In the genomic region with DNA sequence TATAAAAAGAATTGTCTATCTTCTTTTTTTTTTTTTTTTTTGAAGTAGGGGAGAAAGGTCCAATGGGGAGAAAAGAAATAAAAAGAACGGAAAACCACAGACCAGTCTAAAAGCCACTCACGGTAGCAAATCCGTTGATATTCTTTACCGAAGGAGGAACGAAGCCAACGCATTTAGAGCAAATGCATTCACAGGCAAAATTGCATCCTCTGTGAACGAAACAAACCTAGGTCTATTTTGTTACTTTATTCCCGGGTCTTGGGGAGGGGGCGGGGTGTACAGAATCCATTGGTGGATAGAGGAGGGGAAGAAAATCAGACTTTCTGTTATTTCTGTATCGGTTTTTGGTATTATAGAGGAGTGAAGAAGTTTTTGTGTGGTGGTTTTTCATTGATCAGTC, we compare ENCODE assay signal across 11 mouse cellular contexts.
A peak's percentile ranks its signal among the peaks of the same experiment; 100 is the strongest.
DNase-seq lines count a peak whose midpoint lies in the region; ATAC-seq and TF ChIP-seq lines count a peak whose summit lies in the region.
"Had no signal": no experiment of that assay in that cellular context is flagged by ENCODE, and none has a peak within 500 bp of the region (broad histone marks: within the 10 kb centered on the region; RNA-seq: fewer than 3 reads in every experiment).

No protein-coding gene starts in this region.

- ATAC-seq in heart, embryonic 16.5 days (replicated peaks; ENCODE audit: extremely low read depth, insufficient read depth, low FRiP score): no peak
- ATAC-seq in embryonic facial prominence, embryonic 13.5 days (ENCODE audit: insufficient number of reproducible peaks, insufficient read depth, low FRiP score, low TSS enrichment, low read depth): no peak
- no peak; the same call in 1 of the 2 replicates for ATAC-seq in hindbrain, embryonic 16.5 days
- ATAC-seq in midbrain, postnatal 0 days (ENCODE audit: low FRiP score): no peak
- ATAC-seq: activated CD4-positive, CD25-positive, alpha-beta regulatory T cell, adult 4 months; CD4-positive, CD25-positive, alpha-beta regulatory T cell, adult 4 months had no signal

- H3K4me1 ChIP-seq in heart, embryonic 16.5 days (ENCODE audit: control insufficient read depth, insufficient read depth, low read length): peaks cover 17% of the 10 kb centered on the region
- H3K4me1 ChIP-seq in embryonic facial prominence, embryonic 13.5 days: peaks cover 26% of the 10 kb centered on the region
- H3K4me1 ChIP-seq in hindbrain, embryonic 16.5 days (ENCODE audit: control insufficient read depth, insufficient read depth, low read depth, low read length): peaks cover 15% of the 10 kb centered on the region
- no peaks in the 10 kb centered on the region for H3K4me1 ChIP-seq in midbrain, postnatal 0 days (ENCODE audit: insufficient read depth, low read length)
- H3K4me1 ChIP-seq in cerebellum, adult 2 months (ENCODE audit: control insufficient read depth, insufficient read depth, low read length): no peaks in the 10 kb centered on the region; the same call in 1 of the 2 replicates

- TF ChIP-seq POLR2A in cerebellum, adult 2 months (IDR thresholded peaks at IDR 0.05; ENCODE audit: borderline replicate concordance, insufficient read depth, low read length): no peak

- WGBS in heart, embryonic 16.5 days: 20% methylated on average over 10 of the region's 10 CpGs
- 5% methylated on average over 10 of the region's 10 CpGs for WGBS in embryonic facial prominence, embryonic 13.5 days
- WGBS in hindbrain, embryonic 16.5 days: 5% methylated on average over 10 of the region's 10 CpGs
- WGBS in midbrain, postnatal 0 days: 8% methylated on average over 10 of the region's 10 CpGs
- 4% methylated on average over 10 of the region's 10 CpGs for WGBS in cerebellum, adult 2 months

- no peak overlapping the region for H3K9ac ChIP-seq in heart, embryonic 16.5 days (ENCODE audit: low read length)
- no peak overlapping the region for H3K9ac ChIP-seq in embryonic facial prominence, embryonic 13.5 days
- H3K9ac ChIP-seq in hindbrain, embryonic 16.5 days (ENCODE audit: low read depth, low read length): no peak overlapping the region
- no peak overlapping the region for H3K9ac ChIP-seq in midbrain, postnatal 0 days (replicated peaks; ENCODE audit: low read length, poor library complexity, severe bottlenecking)

- no peak for DNase-seq in heart, postnatal 4 days
- peak; percentile 53 for DNase-seq in midbrain, postnatal 0 days (ENCODE audit: low spot score)
- no peak for DNase-seq in left cerebral cortex, adult 18-20 months (ENCODE audit: low spot score in 2 of 2)
- no peak for DNase-seq in cerebellum, adult 2 months
- DNase-seq in spleen, adult 18-20 months: no peak
- DNase-seq: cerebellum, adult 9-10 months had no signal

- peak overlapping the region; percentile 51 for H3K4me3 ChIP-seq in heart, embryonic 16.5 days (ENCODE audit: low read length)
- no peak overlapping the region for H3K4me3 ChIP-seq in embryonic facial prominence, embryonic 13.5 days
- H3K4me3 ChIP-seq in hindbrain, embryonic 16.5 days (ENCODE audit: low read length): no peak overlapping the region; the same call in 1 of the 2 replicates
- H3K4me3 ChIP-seq in midbrain, postnatal 0 days (ENCODE audit: low read depth, low read length): no peak overlapping the region
- H3K4me3 ChIP-seq in cerebellum, adult 2 months (replicated peaks; ENCODE audit: insufficient read depth, low read depth, low read length): no peak overlapping the region

- H3K9me3 ChIP-seq in heart, embryonic 16.5 days (replicated peaks; ENCODE audit: control insufficient read depth, low read length): no peaks in the 10 kb centered on the region
- H3K9me3 ChIP-seq in embryonic facial prominence, embryonic 13.5 days: no peaks in the 10 kb centered on the region
- no peaks in the 10 kb centered on the region for H3K9me3 ChIP-seq in hindbrain, embryonic 16.5 days (ENCODE audit: control insufficient read depth, low read length)
- no peaks in the 10 kb centered on the region for H3K9me3 ChIP-seq in midbrain, postnatal 0 days (ENCODE audit: low read length)

- H3K27ac ChIP-seq in heart, embryonic 16.5 days (ENCODE audit: low read length): no peak overlapping the region
- H3K27ac ChIP-seq in embryonic facial prominence, embryonic 13.5 days: no peak overlapping the region
- peak overlapping the region; percentile 80 for H3K27ac ChIP-seq in hindbrain, embryonic 16.5 days (ENCODE audit: low read depth, low read length)
- H3K27ac ChIP-seq in midbrain, postnatal 0 days (ENCODE audit: low read depth, low read length): peak overlapping the region; percentile 59; the same call in 1 of the 2 replicates
- no peak overlapping the region for H3K27ac ChIP-seq in cerebellum, adult 2 months (ENCODE audit: insufficient read depth, low read length)

- peaks cover 4% of the 10 kb centered on the region; the same call in 1 of the 2 replicates for H3K36me3 ChIP-seq in heart, embryonic 16.5 days (ENCODE audit: control insufficient read depth, insufficient read depth)
- no peaks in the 10 kb centered on the region for H3K36me3 ChIP-seq in embryonic facial prominence, embryonic 13.5 days
- peaks cover 2% of the 10 kb centered on the region; the same call in 1 of the 2 replicates for H3K36me3 ChIP-seq in hindbrain, embryonic 16.5 days (ENCODE audit: control insufficient read depth, insufficient read depth, low read length)
- H3K36me3 ChIP-seq in midbrain, postnatal 0 days (ENCODE audit: insufficient read depth, low read length): no peaks in the 10 kb centered on the region

- peak overlapping the region; percentile 70 for H3K4me2 ChIP-seq in heart, embryonic 16.5 days (ENCODE audit: low read depth, low read length)
- H3K4me2 ChIP-seq in embryonic facial prominence, embryonic 13.5 days: peak overlapping the region; percentile 53
- peak overlapping the region; percentile 46 for H3K4me2 ChIP-seq in hindbrain, embryonic 16.5 days (ENCODE audit: low read length)
- peak overlapping the region; percentile 24; the same call in 1 of the 2 replicates for H3K4me2 ChIP-seq in midbrain, postnatal 0 days (ENCODE audit: low read depth, low read length, poor library complexity, severe bottlenecking)

- no peak for TF ChIP-seq CTCF in midbrain, postnatal 0 days (IDR thresholded peaks at IDR 0.05)
- TF ChIP-seq CTCF in cerebellum, adult 2 months (IDR thresholded peaks at IDR 0.05; ENCODE audit: borderline replicate concordance, insufficient read depth, low read depth, low read length): no peak

- peaks cover 3% of the 10 kb centered on the region; the same call in 1 of the 2 replicates for H3K27me3 ChIP-seq in heart, embryonic 16.5 days (ENCODE audit: control insufficient read depth, insufficient read depth, low read length)
- peaks cover 74% of the 10 kb centered on the region for H3K27me3 ChIP-seq in embryonic facial prominence, embryonic 13.5 days
- H3K27me3 ChIP-seq in hindbrain, embryonic 16.5 days (replicated peaks; ENCODE audit: control insufficient read depth, insufficient read depth, low read length): peaks cover 2% of the 10 kb centered on the region; the same call in 1 of the 2 replicates
- peaks cover 15% of the 10 kb centered on the region; the same call in 1 of the 2 replicates for H3K27me3 ChIP-seq in midbrain, postnatal 0 days (ENCODE audit: insufficient read depth, low read length)
- peaks cover 17% of the 10 kb centered on the region; the same call in 1 of the 2 replicates for H3K27me3 ChIP-seq in cerebellum, adult 2 months (ENCODE audit: control insufficient read depth, insufficient read depth, low read length)

Comparison
In these comparisons a context has a peak if more than half of its experiments do, and no peak if none do; other contexts are left out.
1. H3K27ac ChIP-seq: peak in hindbrain, embryonic 16.5 days (single experiment) and midbrain, postnatal 0 days (single experiment); none in heart, embryonic 16.5 days (single experiment), embryonic facial prominence, embryonic 13.5 days (single experiment) and cerebellum, adult 2 months (single experiment).
2. Peak in every context shown above with its lines, with median percentiles within 50 percentile points of each other: H3K4me2 ChIP-seq.